Mouse (Mus musculus) CH12.LX (cell line): ENCODE results near the gene Pou6f2. TPM values are rescaled to one million over a fixed set of nuclear protein-coding genes. Genes with fewer than 3 reads are reported as not detected.

Experiments used
- DNase-seq: peaks from one replicate; pipeline ENCODE4 v3.0.0-alpha.2; 2013; ENCODE audit errors: extremely low read depth
- H3K27ac ChIP-seq: 2 replicates; pipeline ENCODE4 v1.5.1; 2012; ENCODE audit warnings: low read depth, mild to moderate bottlenecking, control low read depth, moderate library complexity; ENCODE audit not compliant: insufficient read depth
- H3K27me3 ChIP-seq: replicated peaks from 2 replicates; pipeline ENCODE3; 2012; ENCODE audit warnings: inconsistent platforms
- H3K36me3 ChIP-seq, 2 experiments: replicated peaks in 1 of 2; 2 replicates each; pipeline versions ENCODE3 to v1.6.1; 2012; ENCODE audit warnings: inconsistent platforms in 1 of 2, low read length in 1 of 2, mild to moderate bottlenecking in 1 of 2, mixed read lengths in 1 of 2, moderate library complexity in 1 of 2; ENCODE audit not compliant: control insufficient read depth in 1 of 2, insufficient read depth in 1 of 2
- H3K4me1 ChIP-seq, 2 experiments: 2 replicates each; pipeline ENCODE4 v1.6.1; 2012; ENCODE audit warnings: inconsistent platforms in 1 of 2, moderate library complexity in 1 of 2; ENCODE audit not compliant: insufficient read depth in 2 of 2, control insufficient read depth in 1 of 2
- H3K4me2 ChIP-seq: 2 replicates; pipeline ENCODE4 v1.6.1; 2012; ENCODE audit warnings: low read depth, mild to moderate bottlenecking, control low read depth; ENCODE audit not compliant: poor library complexity, insufficient read depth, severe bottlenecking
- H3K4me3 ChIP-seq, 3 experiments: fragments of 150-350 bp in 1 of 3; sonication (generic) in 1 of 3; replicated peaks in 1 of 3; 2 replicates each; pipeline versions ENCODE3 to v1.5.1; 2011 to 2012; ENCODE audit warnings: low read depth in 2 of 3, low read length in 2 of 3, mild to moderate bottlenecking in 2 of 3, moderate library complexity in 2 of 3, control low read depth in 1 of 3, improper control_type of control experiment in 1 of 3, inconsistent platforms in 1 of 3, mixed read lengths in 1 of 3; ENCODE audit not compliant: poor library complexity in 1 of 3
- H3K79me2 ChIP-seq: replicated peaks from 2 replicates; pipeline ENCODE4 v1.6.1; 2012; ENCODE audit warnings: mild to moderate bottlenecking, moderate library complexity; ENCODE audit not compliant: control insufficient read depth, poor library complexity, insufficient read depth, severe bottlenecking; ENCODE audit errors: extremely low read depth
- H3K9ac ChIP-seq: 2 replicates; pipeline ENCODE4 v1.6.1; 2012; ENCODE audit warnings: low read depth, mild to moderate bottlenecking, control low read depth, moderate library complexity; ENCODE audit not compliant: insufficient read depth
- H3K9me3 ChIP-seq: replicated peaks from 2 replicates; pipeline ENCODE3; 2012; ENCODE audit warnings: low read length, inconsistent platforms, mixed read lengths
- CHD2 ChIP-seq: IDR thresholded peaks from 2 replicates; pipeline ENCODE4 v1.6.1; 2011; ENCODE audit warnings: low read length, improper control_type of control experiment
- CTCF ChIP-seq, 2 experiments: IDR thresholded peaks in 1 of 2; conservative IDR thresholded peaks in 1 of 2; 2 replicates each; pipeline ENCODE4 v1.5.1; 2011 to 2012; ENCODE audit warnings: low read depth in 2 of 2, low read length in 2 of 2, improper control_type of control experiment in 1 of 2, inconsistent platforms in 1 of 2, mild to moderate bottlenecking in 1 of 2, moderate library complexity in 1 of 2
- E2F4 ChIP-seq: IDR thresholded peaks from 2 replicates; pipeline ENCODE4 v1.6.1; 2011; ENCODE audit warnings: low read depth, low read length, improper control_type of control experiment; ENCODE audit not compliant: insufficient replicate concordance
- ELF1 ChIP-seq: IDR thresholded peaks from 2 replicates; pipeline ENCODE4 v1.6.1; 2014; ENCODE audit warnings: low read depth, mild to moderate bottlenecking, inconsistent platforms, low read length, improper control_type of control experiment
- EP300 ChIP-seq: IDR thresholded peaks from 2 replicates; pipeline ENCODE4 v1.6.1; 2011; ENCODE audit warnings: low read length, improper control_type of control experiment
- ETS1 ChIP-seq: conservative IDR thresholded peaks from 2 replicates; pipeline ENCODE4 v1.6.1; 2012; ENCODE audit warnings: low read depth, mild to moderate bottlenecking, inconsistent platforms, low read length, improper control_type of control experiment, moderate library complexity
- GABPA ChIP-seq: IDR thresholded peaks from 2 replicates; pipeline ENCODE4 v1.6.1; 2012; ENCODE audit warnings: low read depth, low read length, improper control_type of control experiment, inconsistent platforms; ENCODE audit not compliant: insufficient replicate concordance
- IRF4 ChIP-seq: IDR thresholded peaks from 2 replicates; pipeline ENCODE4 v1.6.1; 2014; ENCODE audit warnings: low read depth, mild to moderate bottlenecking, inconsistent platforms, low read length, improper control_type of control experiment
- JUN ChIP-seq: IDR thresholded peaks from 2 replicates; pipeline ENCODE4 v1.6.1; 2011; ENCODE audit warnings: low read depth, mild to moderate bottlenecking, low read length, improper control_type of control experiment, moderate library complexity; ENCODE audit not compliant: insufficient read depth
- JUND ChIP-seq: conservative IDR thresholded peaks from 2 replicates; pipeline ENCODE4 v1.6.1; 2011; ENCODE audit warnings: low read depth, low read length, improper control_type of control experiment
- MAFK ChIP-seq: IDR thresholded peaks from 2 replicates; pipeline ENCODE4 v1.6.1; 2011; ENCODE audit warnings: low read length, improper control_type of control experiment; ENCODE audit not compliant: insufficient replicate concordance
- MAX ChIP-seq: IDR thresholded peaks from 2 replicates; pipeline ENCODE4 v1.6.1; 2011; ENCODE audit warnings: low read length, improper control_type of control experiment
- MAZ ChIP-seq: IDR thresholded peaks from 2 replicates; pipeline ENCODE4 v1.6.1; 2012; ENCODE audit warnings: low read depth, mild to moderate bottlenecking, inconsistent platforms, low read length, improper control_type of control experiment, moderate library complexity
- MEF2A ChIP-seq: IDR thresholded peaks from 2 replicates; pipeline ENCODE4 v1.6.1; 2014; ENCODE audit warnings: low read depth, mild to moderate bottlenecking, inconsistent platforms, low read length, improper control_type of control experiment, borderline replicate concordance
- NELFE ChIP-seq: IDR thresholded peaks from 2 replicates; pipeline ENCODE4 v1.6.1; 2011; ENCODE audit warnings: low read depth, low read length, improper control_type of control experiment
- NRF1 ChIP-seq: IDR thresholded peaks from 2 replicates; pipeline ENCODE4 v1.6.1; 2014; ENCODE audit warnings: low read depth, mild to moderate bottlenecking, inconsistent platforms, low read length, improper control_type of control experiment, moderate library complexity
- POLR2A ChIP-seq: IDR thresholded peaks from 2 replicates; pipeline ENCODE4 v1.6.1; 2011; ENCODE audit warnings: low read depth, mild to moderate bottlenecking, improper control_type of control experiment, low read length
- POLR2AphosphoS2 ChIP-seq: IDR thresholded peaks from 2 replicates; pipeline ENCODE4 v1.6.1; 2011; ENCODE audit warnings: low read depth, low read length, improper control_type of control experiment
- RAD21 ChIP-seq: IDR thresholded peaks from 2 replicates; pipeline ENCODE4 v1.6.1; 2011; ENCODE audit warnings: low read depth, mild to moderate bottlenecking, low read length, improper control_type of control experiment, moderate library complexity
- RCOR1 ChIP-seq: conservative IDR thresholded peaks from 2 replicates; pipeline ENCODE4 v1.6.1; 2012; ENCODE audit warnings: low read depth, mild to moderate bottlenecking, inconsistent platforms, low read length, improper control_type of control experiment
- SIN3A ChIP-seq: IDR thresholded peaks from 2 replicates; pipeline ENCODE4 v1.6.1; 2012; ENCODE audit warnings: low read length, improper control_type of control experiment, inconsistent platforms
- SMC3 ChIP-seq: IDR thresholded peaks from 2 replicates; pipeline ENCODE4 v1.6.1; 2011; ENCODE audit warnings: low read depth, low read length, improper control_type of control experiment
- TBP ChIP-seq: conservative IDR thresholded peaks from 2 replicates; pipeline ENCODE4 v1.6.1; 2011; ENCODE audit warnings: low read depth, low read length, improper control_type of control experiment
- USF1 ChIP-seq: IDR thresholded peaks from 2 replicates; pipeline ENCODE4 v1.6.1; 2014; ENCODE audit warnings: low read depth, mild to moderate bottlenecking, inconsistent platforms, low read length, improper control_type of control experiment
- ZKSCAN1 ChIP-seq: IDR thresholded peaks from 2 replicates; pipeline ENCODE4 v1.6.1; 2012; ENCODE audit warnings: low read depth, inconsistent platforms, low read length, improper control_type of control experiment, borderline replicate concordance
- ZMIZ1 ChIP-seq: IDR thresholded peaks from 2 replicates; pipeline ENCODE4 v1.6.1; 2012; ENCODE audit warnings: low read depth, mild to moderate bottlenecking, inconsistent platforms, low read length, improper control_type of control experiment
- ZNF384 ChIP-seq: IDR thresholded peaks from 2 replicates; pipeline ENCODE4 v1.6.1; 2012; ENCODE audit warnings: low read depth, low read length, improper control_type of control experiment, inconsistent platforms
- dilution Hi-C: fragments of 300-500 bp; cut with MboI; formaldehyde crosslinking; loops from 2 replicates; pipeline ENCODE4 v1.14.3; 2020; ENCODE audit warnings: low sequenced_read_pairs; ENCODE audit not compliant: extremely low pct_unique_long_range_greater_than_20kb, extremely low pct_ligation_motif_present
- in situ Hi-C: fragments of 300-500 bp; cut with MboI; formaldehyde crosslinking; loops from 3 replicates; pipeline ENCODE4 v1.14.3; 2019; ENCODE audit warnings: low sequenced_read_pairs, low pct_ligation_motif_present, low pct_unique_long_range_greater_than_20kb, mixed read lengths
- polyA plus RNA-seq: library from polyadenylated mRNA; unstranded; fragments of >175 nt; gene quantifications from 2 replicates; pipeline ENCODE4 v1.2.1, GENCODE M21; 2012; ENCODE audit warnings: low read depth; ENCODE audit not compliant: insufficient read length
- total RNA-seq, 2 experiments: library from RNA; depleted of rRNA; stranded (reverse); fragments of 300-350 nt in 1 of 2; fragments of >200 nt in 1 of 2; gene quantifications; 2 replicates each; pipeline ENCODE4 v1.2.3; 2012 to 2014

Pou6f2 gene
- total and polyA plus RNA-seq, 3 experiments: not detected

DNA sequence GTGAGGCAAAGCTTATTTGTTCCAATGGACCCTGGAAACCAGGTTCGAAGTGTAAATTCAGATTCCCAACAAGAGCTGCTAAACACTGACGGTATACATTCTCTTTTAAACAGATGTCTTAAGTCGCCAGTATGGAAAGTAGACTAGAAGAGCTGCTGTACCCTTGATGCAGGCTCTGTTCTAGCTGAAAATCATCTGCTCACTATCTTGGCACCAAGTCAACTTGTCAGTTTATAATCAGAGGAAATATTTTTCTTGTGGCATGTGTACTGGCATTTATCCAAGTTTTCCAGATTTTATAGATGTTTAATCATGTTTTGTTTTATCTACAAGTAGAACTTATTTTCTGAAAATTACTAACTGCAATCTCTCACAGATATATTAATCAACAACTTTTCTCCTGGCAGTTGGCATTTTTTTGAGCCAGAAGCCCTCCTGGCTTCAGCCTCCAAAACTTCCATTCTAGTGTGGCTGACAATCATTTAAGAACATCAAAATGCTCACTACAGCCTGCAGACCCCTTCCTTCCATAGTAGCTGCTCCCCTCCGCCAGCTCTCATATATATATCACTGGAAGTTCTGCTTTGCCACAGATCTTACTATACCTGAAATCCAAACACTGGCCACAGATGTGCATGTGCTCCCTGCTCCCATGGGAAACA, 107.1 kb downstream of the Pou6f2 start:
- peaks cover 0 to 4% of the 10 kb centered on the region in 2 experiments; a peak in 1 of 4 replicates for H3K4me1 ChIP-seq
- no peak for DNase-seq
- H3K27me3 ChIP-seq: no peaks in the 10 kb centered on the region
- no peak overlapping the region for H3K9ac ChIP-seq
- in situ Hi-C loops (no loop called here), dilution Hi-C loops (no loop called here)
- H3K27ac ChIP-seq: no peak overlapping the region
- no peak overlapping the region for H3K4me3 ChIP-seq
- no peaks in the 10 kb centered on the region for H3K9me3 ChIP-seq
- H3K4me2 ChIP-seq: no peak overlapping the region
- no peaks in the 10 kb centered on the region for H3K36me3 ChIP-seq
- TF ChIP-seq ZKSCAN1 (no peak), ZMIZ1 (no peak), RCOR1 (no peak), POLR2A (no peak), JUND (no peak), ZNF384 (no peak), SIN3A (no peak), MEF2A (no peak), ELF1 (no peak), EP300 (no peak), IRF4 (no peak)
- no peaks in the 10 kb centered on the region for H3K79me2 ChIP-seq

DNA sequence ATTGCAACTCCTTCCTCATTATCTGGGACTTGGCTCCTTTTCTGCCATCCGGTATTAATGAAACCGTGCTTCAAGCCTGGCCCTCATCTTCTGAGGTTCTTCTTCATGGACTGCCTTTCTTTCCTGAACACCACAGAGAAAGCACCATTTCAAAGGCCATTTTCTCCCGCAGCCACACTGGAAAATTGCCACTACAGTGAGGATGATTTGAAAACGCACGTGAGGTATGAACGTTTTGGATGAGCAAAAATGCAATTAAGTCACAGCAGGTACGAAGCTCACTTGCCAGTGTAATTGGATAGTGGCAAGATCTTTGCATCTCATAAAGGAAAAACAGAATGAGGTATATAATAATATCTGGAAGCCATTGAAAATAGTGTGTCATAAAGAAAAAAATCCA, 110.0 kb downstream of the Pou6f2 start:
- no peak overlapping the region for H3K9ac ChIP-seq
- no peaks in the 10 kb centered on the region for H3K79me2 ChIP-seq
- no peak for TF ChIP-seq CTCF (conservative IDR thresholded peaks at IDR 0.05 in 1 of 2, IDR thresholded peaks at IDR 0.05 in 1 of 2; ENCODE audit: low read depth in 2 of 2, low read length in 2 of 2)
- no peak for TF ChIP-seq POLR2AphosphoS2
- TF ChIP-seq MAX: no peak
- TF ChIP-seq NRF1: no peak
- TF ChIP-seq MAFK: no peak
- no peak for TF ChIP-seq JUN
- no peak for TF ChIP-seq ZKSCAN1
- TF ChIP-seq ETS1: no peak
- TF ChIP-seq GABPA: no peak
- no peak for TF ChIP-seq USF1
- no peak for TF ChIP-seq RAD21
- no peak for TF ChIP-seq MAZ
- no peak for TF ChIP-seq CHD2
- no peak for TF ChIP-seq SMC3
- TF ChIP-seq TBP: no peak
- TF ChIP-seq E2F4: no peak
- TF ChIP-seq JUND: no peak
- TF ChIP-seq NELFE: no peak
- TF ChIP-seq EP300: no peak
- TF ChIP-seq ZNF384: no peak
- H3K4me1 ChIP-seq: peaks cover 0 to 4% of the 10 kb centered on the region in 2 experiments; a peak in 1 of 4 replicates
- H3K27ac ChIP-seq: no peak overlapping the region
- no peak overlapping the region for H3K4me3 ChIP-seq
- in situ Hi-C loops: no loop called here
- no peak for DNase-seq
- H3K4me2 ChIP-seq: no peak overlapping the region
- no peaks in the 10 kb centered on the region for H3K27me3 ChIP-seq
- dilution Hi-C loops: no loop called here
- no peaks in the 10 kb centered on the region for H3K9me3 ChIP-seq
- H3K36me3 ChIP-seq: no peaks in the 10 kb centered on the region
